Mouse (Mus musculus) ZHBTc4 (cell line): ENCODE results near the gene Lsm14b.
A peak's percentile ranks its signal among the peaks of the same experiment; 100 is the strongest.

Experiments used
- DNase-seq: peaks from one replicate; pipeline ENCODE4 v3.0.0-alpha.2; 2011; ENCODE audit warnings: low read depth, low spot score

The Lsm14b gene

GRCm38 (mm10) chr2:180051986-180052733, 27.4 kb downstream of the Lsm14b start:
- DNase-seq, result peak; percentile 55

- no peak for DNase-seq
Measured at GRCm38 (mm10) chr2:180053001-180053400, 28.2 kb downstream of the Lsm14b start.

GRCm38 (mm10) chr2:180063338-180064131, 38.7 kb downstream of the Lsm14b start:
- DNase-seq, result no peak

GRCm38 (mm10) chr2:180069770-180070480, 45.1 kb downstream of the Lsm14b start:
- no peak for DNase-seq

GRCm38 (mm10) chr2:180070481-180071453, 46.0 kb downstream of the Lsm14b start, which contains the start of gene Mtg2:
Gene Mtg2 (plus strand): TSS chr2:180070588.
- peak; percentile 96 for DNase-seq

- peak; percentile 37 for DNase-seq
Measured at GRCm38 (mm10) chr2:180071671-180072070, 46.9 kb downstream of the Lsm14b start.

GRCm38 (mm10) chr2:180072886-180073285, 48.1 kb downstream of the Lsm14b start:
- DNase-seq, result no peak

GRCm38 (mm10) chr2:180077622-180078021, 52.8 kb downstream of the Lsm14b start:
- DNase-seq, result peak; percentile 67

GRCm38 (mm10) chr2:180080680-180081079, 55.9 kb downstream of the Lsm14b start:
- DNase-seq, result peak; percentile 62

GRCm38 (mm10) chr2:180083063-180083462, 58.3 kb downstream of the Lsm14b start:
- DNase-seq, result no peak

- no peak for DNase-seq
Measured at GRCm38 (mm10) chr2:180084565-180084964, 59.8 kb downstream of the Lsm14b start.
